Comparison of ENCODE assay signal across 13 mouse cellular contexts in genomic region chr8:78623972-78624371, GRCm38 (mm10).
DNase-seq lines count a peak whose midpoint lies in the region; ATAC-seq and TF ChIP-seq lines count a peak whose summit lies in the region.
"Had no signal": no experiment of that assay in that cellular context is flagged by ENCODE, and none has a peak within 500 bp of the region (broad histone marks: within the 10 kb centered on the region; RNA-seq: fewer than 3 reads in every experiment).

No protein-coding gene starts in this region.

- no peaks in the 10 kb centered on the region for H3K27me3 ChIP-seq in liver, postnatal 0 days (ENCODE audit: insufficient read depth, low read length)
- no peaks in the 10 kb centered on the region for H3K27me3 ChIP-seq in liver, embryonic 11.5 days (replicated peaks; ENCODE audit: control insufficient read depth, insufficient read depth, low read length)
- H3K27me3 ChIP-seq in hindbrain, embryonic 14.5 days (ENCODE audit: control insufficient read depth, insufficient read depth, low read length): no peaks in the 10 kb centered on the region

- peak; percentile 20 for DNase-seq in liver, postnatal 0 days
- DNase-seq in liver, embryonic 11.5 days (ENCODE audit: low spot score): no peak
- peak; percentile 28 for DNase-seq in CD4-positive, CD25-positive, alpha-beta regulatory T cell, adult 2 months (ENCODE audit: low read depth, low spot score)
- peak; percentile 17 for DNase-seq in naive thymus-derived CD4-positive, alpha-beta T cell, adult 2 months (ENCODE audit: low read depth)
- DNase-seq in kidney, postnatal 14 days: no peak
- DNase-seq in hindbrain, embryonic 14.5 days (ENCODE audit: low spot score): no peak
- no peak for DNase-seq in thymus, postnatal 10 days (ENCODE audit: low spot score in 2 of 2)
- DNase-seq: gastrocnemius, postnatal 36 days; heart, postnatal 36 days had no signal

- no peak overlapping the region for H3K9ac ChIP-seq in liver, postnatal 0 days (replicated peaks)
- H3K9ac ChIP-seq in liver, embryonic 11.5 days (ENCODE audit: low read depth, low read length): no peak overlapping the region
- no peak overlapping the region for H3K9ac ChIP-seq in hindbrain, embryonic 14.5 days

- 46% methylated on average over 5 of the region's 5 CpGs for WGBS in liver, postnatal 0 days (ENCODE audit: insufficient replicate concordance)
- WGBS in liver, embryonic 11.5 days: 69% methylated on average over 5 of the region's 5 CpGs
- 82% methylated on average over 5 of the region's 5 CpGs for WGBS in hindbrain, embryonic 14.5 days

- H3K4me3 ChIP-seq in liver, postnatal 0 days (ENCODE audit: low read depth, low read length): no peak overlapping the region
- no peak overlapping the region for H3K4me3 ChIP-seq in liver, embryonic 11.5 days (ENCODE audit: low read depth, low read length)
- H3K4me3 ChIP-seq in hindbrain, embryonic 14.5 days (replicated peaks; ENCODE audit: low read length): no peak overlapping the region
- H3K4me3 ChIP-seq: limb, embryonic 10.5 days had no signal

- H3K9me3 ChIP-seq in liver, postnatal 0 days (ENCODE audit: low read length): no peaks in the 10 kb centered on the region
- H3K9me3 ChIP-seq in liver, embryonic 11.5 days (ENCODE audit: control insufficient read depth, low read length): no peaks in the 10 kb centered on the region
- no peaks in the 10 kb centered on the region for H3K9me3 ChIP-seq in hindbrain, embryonic 14.5 days (ENCODE audit: control insufficient read depth, low read length)
- H3K9me3 ChIP-seq: limb, embryonic 10.5 days had no signal

- ATAC-seq in liver, postnatal 0 days: peak; percentile 76
- no peak for ATAC-seq in liver, embryonic 11.5 days (replicated peaks; ENCODE audit: low FRiP score)
- peak; percentile 42 for ATAC-seq in activated CD4-positive, CD25-positive, alpha-beta regulatory T cell, adult 4 months
- no peak for ATAC-seq in hindbrain, embryonic 14.5 days (ENCODE audit: low FRiP score)
- ATAC-seq: forebrain, embryonic 16.5 days; intestine, postnatal 0 days had no signal

- 0 out of 2 replicates have a peak overlapping the region, but pooled peaks have one; percentile 63 for H3K27ac ChIP-seq in liver, postnatal 0 days (ENCODE audit: low read depth)
- H3K27ac ChIP-seq in liver, embryonic 11.5 days (ENCODE audit: low read depth, low read length): no peak overlapping the region
- no peak overlapping the region for H3K27ac ChIP-seq in hindbrain, embryonic 14.5 days
- H3K27ac ChIP-seq: limb, embryonic 10.5 days had no signal

- H3K4me1 ChIP-seq in liver, postnatal 0 days (ENCODE audit: insufficient read depth): peaks cover 11% of the 10 kb centered on the region
- H3K4me1 ChIP-seq in liver, embryonic 11.5 days (replicated peaks; ENCODE audit: control insufficient read depth, insufficient read depth, low read length): peaks cover 7% of the 10 kb centered on the region; the same call in 1 of the 2 replicates
- H3K4me1 ChIP-seq in hindbrain, embryonic 14.5 days (replicated peaks; ENCODE audit: control insufficient read depth, insufficient read depth, low read length): peaks cover 3% of the 10 kb centered on the region; the same call in 1 of the 2 replicates

- no peak overlapping the region for H3K4me2 ChIP-seq in liver, postnatal 0 days (ENCODE audit: low read depth, low read length)
- H3K4me2 ChIP-seq in liver, embryonic 11.5 days: no peak overlapping the region
- no peak overlapping the region for H3K4me2 ChIP-seq in hindbrain, embryonic 14.5 days (replicated peaks)

- TF ChIP-seq CTCF in liver, postnatal 0 days (IDR thresholded peaks at IDR 0.05; ENCODE audit: low read depth): no peak

- H3K36me3 ChIP-seq in liver, postnatal 0 days (replicated peaks; ENCODE audit: insufficient read depth, low read length): no peaks in the 10 kb centered on the region
- H3K36me3 ChIP-seq in liver, embryonic 11.5 days (ENCODE audit: control insufficient read depth, insufficient read depth, low read length): no peaks in the 10 kb centered on the region
- no peaks in the 10 kb centered on the region for H3K36me3 ChIP-seq in hindbrain, embryonic 14.5 days (replicated peaks; ENCODE audit: control insufficient read depth, insufficient read depth)
- H3K36me3 ChIP-seq: limb, embryonic 10.5 days had no signal

- peak; percentile 54 for TF ChIP-seq EP300 in liver, postnatal 0 days (IDR thresholded peaks at IDR 0.05; ENCODE audit: low read depth)

Comparison
In these comparisons a context has a peak if more than half of its experiments do, and no peak if none do; other contexts are left out.
1. ATAC-seq: peak in liver, postnatal 0 days (single experiment) and activated CD4-positive, CD25-positive, alpha-beta regulatory T cell, adult 4 months (single experiment); none in liver, embryonic 11.5 days (single experiment) and hindbrain, embryonic 14.5 days (single experiment).
2. DNase-seq: peak in liver, postnatal 0 days (single experiment), CD4-positive, CD25-positive, alpha-beta regulatory T cell, adult 2 months (single experiment) and naive thymus-derived CD4-positive, alpha-beta T cell, adult 2 months (single experiment); none in liver, embryonic 11.5 days (single experiment), kidney, postnatal 14 days (single experiment), hindbrain, embryonic 14.5 days (single experiment) and thymus, postnatal 10 days (0 of 2).